Mouse (Mus musculus): ENCODE results near the gene L1td1. TPM values are rescaled to one million over a fixed set of nuclear protein-coding genes. Genes with fewer than 3 reads are reported as not detected.

Gene L1td1
- total RNA-seq, 2 experiments from 2014 or later: not detected

- no peak for ATAC-seq (replicated peaks; ENCODE audit: poor library complexity)
Observed at GRCm38 (mm10) chr4:98733660-98734059, 7.1 kb downstream of the L1td1 start.

- ATAC-seq (replicated peaks; ENCODE audit: poor library complexity): no peak
Observed at GRCm38 (mm10) chr4:98739753-98740152, 13.2 kb downstream of the L1td1 start.

DNA sequence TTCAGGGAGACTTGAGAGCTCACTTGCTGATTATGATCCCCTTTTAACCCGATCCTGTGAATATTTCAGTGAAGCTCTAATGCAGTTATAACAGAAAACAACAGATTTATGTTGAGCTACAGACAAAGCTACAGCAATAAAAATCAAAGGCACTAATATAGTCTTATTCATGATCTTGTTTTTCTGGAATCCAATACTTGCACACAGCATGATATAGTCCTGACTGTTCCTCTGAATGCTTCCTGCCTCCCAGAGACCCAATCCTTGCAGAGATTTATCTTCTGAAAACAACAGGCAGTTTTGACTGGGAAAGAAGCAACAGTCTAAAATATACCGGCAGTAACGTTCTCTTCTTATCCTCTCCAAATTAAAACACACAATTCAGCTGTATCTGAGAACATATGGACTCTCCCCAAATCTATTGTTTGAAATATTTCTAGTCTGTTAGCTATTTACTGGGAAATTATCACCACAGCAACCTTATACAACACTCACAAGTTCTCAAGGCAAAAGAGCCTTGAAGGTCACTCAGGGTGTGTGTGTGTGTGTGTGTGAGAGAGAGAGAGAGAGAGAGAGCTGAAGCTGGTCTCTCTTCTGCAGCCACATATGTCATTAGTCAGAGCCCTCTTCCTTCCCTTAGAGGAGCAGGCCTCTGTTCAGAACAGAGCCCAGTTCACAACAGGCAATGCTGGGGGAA lies 16.8 kb downstream of the L1td1 start:
- ATAC-seq (replicated peaks; ENCODE audit: poor library complexity): no peak

DNA sequence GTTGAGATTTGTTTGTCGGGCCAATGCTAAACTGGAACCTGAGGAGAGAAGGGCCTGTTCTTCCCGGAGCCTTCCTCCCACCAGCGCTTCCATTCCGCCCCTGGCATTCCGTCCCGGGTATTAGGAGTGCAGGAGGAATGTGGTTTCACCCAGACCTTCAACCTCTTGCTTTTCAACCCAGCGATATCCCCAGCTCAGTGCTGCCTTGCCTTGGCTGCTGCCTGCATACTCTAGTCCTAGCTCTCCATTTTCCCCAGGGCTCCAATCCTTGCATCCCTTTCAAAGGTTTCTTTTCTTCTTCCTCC lies 17.3 kb downstream of the L1td1 start:
- ATAC-seq (replicated peaks; ENCODE audit: poor library complexity): no peak

DNA sequence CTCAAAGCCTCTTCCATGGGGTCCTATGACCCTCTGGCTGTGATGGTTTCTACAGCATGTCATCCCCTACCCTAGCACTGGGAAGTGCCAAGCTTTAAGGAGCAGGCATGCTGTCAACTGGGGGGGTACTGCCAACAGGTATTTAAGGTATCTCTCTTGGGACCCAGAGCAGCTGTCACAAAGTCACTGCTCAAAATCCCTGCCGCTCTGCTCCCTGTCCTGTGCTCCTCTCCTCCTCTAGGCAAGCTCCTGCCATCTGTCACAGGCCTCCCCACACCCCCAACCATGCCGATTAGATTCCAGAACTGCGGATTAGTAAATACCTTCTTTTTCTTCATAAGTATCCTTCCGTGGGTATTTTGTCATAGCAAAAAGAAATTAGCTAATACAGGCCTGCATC lies 27.9 kb downstream of the L1td1 start:
- ATAC-seq (replicated peaks; ENCODE audit: poor library complexity): no peak

DNA sequence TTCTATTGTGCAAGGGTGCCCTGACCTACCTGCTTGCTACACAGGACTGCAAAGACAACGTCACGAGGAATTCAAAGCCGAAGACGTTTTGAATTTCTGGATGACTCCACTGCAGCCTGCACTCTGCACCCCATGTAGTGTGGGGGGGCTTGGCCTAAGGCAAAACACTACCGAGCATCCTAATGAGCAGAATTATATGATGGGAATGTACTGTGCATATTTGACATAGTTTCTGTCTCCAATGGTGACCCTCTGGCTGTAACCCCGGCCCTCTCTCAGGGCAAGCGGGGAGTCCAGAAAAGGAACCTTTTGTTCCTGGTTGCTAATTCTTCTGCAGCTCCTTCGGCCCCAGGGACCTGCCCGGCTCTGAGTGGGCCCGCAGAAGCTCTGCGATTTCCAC lies 29.6 kb downstream of the L1td1 start:
- ATAC-seq (replicated peaks; ENCODE audit: poor library complexity): no peak

GRCm38 (mm10) chr4:98758012-98758821 lies 31.7 kb downstream of the L1td1 start:
- ATAC-seq (replicated peaks; ENCODE audit: poor library complexity): no peak

GRCm38 (mm10) chr4:98758872-98759518 lies 32.5 kb downstream of the L1td1 start:
- no peak for ATAC-seq (replicated peaks; ENCODE audit: poor library complexity)

- no peak for ATAC-seq (replicated peaks; ENCODE audit: poor library complexity)
Observed at GRCm38 (mm10) chr4:98767134-98768133, 40.9 kb downstream of the L1td1 start.

GRCm38 (mm10) chr4:98773785-98774184 lies 47.3 kb downstream of the L1td1 start:
- ATAC-seq (replicated peaks; ENCODE audit: poor library complexity): no peak

DNA sequence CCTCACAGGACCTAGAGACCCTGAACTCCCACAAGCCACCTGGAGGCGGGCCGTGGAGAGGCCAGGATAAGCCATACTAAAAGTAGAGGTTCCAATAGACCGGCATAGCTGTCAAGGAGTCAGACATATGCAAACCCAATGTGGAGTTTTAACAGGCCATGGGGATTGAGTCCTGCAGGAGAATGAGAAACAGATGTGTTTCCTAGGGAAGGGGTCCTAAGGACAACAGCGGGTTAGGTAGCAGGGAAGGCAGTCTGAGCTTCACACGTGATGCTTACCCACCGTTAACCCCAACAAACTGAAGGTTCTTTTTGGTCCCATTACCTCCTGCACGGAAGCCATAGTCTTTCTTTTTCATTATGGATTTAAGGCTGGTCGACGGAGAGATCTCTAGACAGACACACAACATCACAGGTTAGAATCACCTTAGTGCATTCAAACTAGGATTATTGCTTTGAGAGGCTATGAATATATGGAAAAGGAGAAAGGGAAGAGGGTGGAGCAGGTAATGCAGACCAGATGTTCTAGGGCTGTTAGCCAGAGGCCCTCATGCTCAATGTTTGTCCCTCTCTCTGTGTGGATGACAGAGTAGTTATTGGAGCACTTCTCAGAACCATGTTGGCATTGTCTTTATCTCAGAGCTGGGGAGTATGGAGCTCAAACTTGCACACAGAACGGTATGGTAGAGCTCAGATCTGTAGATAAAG lies 50.3 kb downstream of the L1td1 start:
- no peak for ATAC-seq (replicated peaks; ENCODE audit: poor library complexity)

GRCm38 (mm10) chr4:98777464-98777863 lies 50.9 kb downstream of the L1td1 start:
- no peak for ATAC-seq (replicated peaks; ENCODE audit: poor library complexity)

DNA sequence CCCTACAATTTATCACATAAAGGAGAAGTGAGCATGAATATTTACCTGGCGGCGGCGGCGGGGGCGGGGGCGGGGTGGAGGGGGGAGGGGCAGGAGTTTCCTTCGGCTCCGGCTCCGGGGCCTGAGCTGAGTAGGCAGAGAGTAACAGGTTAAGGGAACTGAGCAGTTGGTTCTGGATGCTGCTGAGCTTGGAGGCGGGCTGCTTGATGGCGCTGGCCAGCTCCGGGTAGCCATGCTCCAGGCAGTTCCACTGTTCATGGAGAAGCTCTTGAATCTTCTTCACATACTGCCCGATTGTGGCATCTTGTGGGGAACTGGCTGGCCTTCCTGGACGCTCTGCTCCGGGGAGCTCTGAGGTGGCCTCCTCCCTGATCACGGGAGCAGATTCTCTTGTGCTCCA lies 51.7 kb downstream of the L1td1 start:
- no peak for ATAC-seq (replicated peaks; ENCODE audit: poor library complexity)

- no peak for ATAC-seq (replicated peaks; ENCODE audit: poor library complexity)
Observed at GRCm38 (mm10) chr4:98785851-98786250, 59.3 kb downstream of the L1td1 start.

DNA sequence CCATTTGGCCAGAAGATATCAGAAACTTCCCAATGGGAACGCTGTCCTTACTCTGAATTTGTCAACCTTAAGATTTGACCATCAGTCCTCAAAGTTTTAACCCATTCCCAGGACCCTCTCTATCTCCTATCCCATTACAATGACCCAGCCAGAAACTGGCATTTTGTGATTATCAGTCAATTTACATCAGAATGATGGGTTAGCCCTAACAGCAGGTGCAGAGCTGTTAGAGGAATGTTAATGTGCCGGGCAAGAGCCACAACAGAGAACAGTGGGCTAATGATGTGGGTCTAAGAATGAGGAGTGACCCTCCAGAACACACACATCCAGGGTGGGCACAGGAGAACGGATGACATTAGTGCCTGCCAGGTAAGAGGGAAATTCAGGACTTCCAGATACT lies 59.7 kb downstream of the L1td1 start:
- no peak for ATAC-seq (replicated peaks; ENCODE audit: poor library complexity)

Other genes with a start within 250 kb of the L1td1 start
- gene Kank4, start 90.8 kb downstream of the L1td1 start, total RNA-seq (2015): not detected in 2 replicates
- 0.12 TPM in 1 of 2 replicates, not detected in the other for gene Kank4, start 90.8 kb downstream of the L1td1 start, total RNA-seq (2017)
- not detected in 2 replicates for gene I0C0044D17Rik, start 97.1 kb downstream of the L1td1 start, total RNA-seq (2015)
- not detected in 2 replicates for gene I0C0044D17Rik, start 97.1 kb downstream of the L1td1 start, total RNA-seq (2017)
- 192 and 198 TPM in 2 replicates for gene Usp1, start 197.1 kb downstream of the L1td1 start, total RNA-seq (2015)
- 164 and 194 TPM in 2 replicates for gene Usp1, start 197.1 kb downstream of the L1td1 start, total RNA-seq (2017)

All from megakaryocyte progenitor cell, adult 5-6 weeks (primary cell).